Mouse (Mus musculus): ENCODE data around the gene Cd164l2. TPM values are rescaled to one million over a fixed set of nuclear protein-coding genes. Genes with fewer than 3 reads are reported as not detected.

Cd164l2 gene
- polyA plus RNA-seq, 1 experiment = 0.23 TPM

- Histone ChIP-seq H3K79me2 (ENCODE audit: control insufficient read depth, insufficient read depth) (peaks cover 64% of the 10 kb centered on the region), H3ac (ENCODE audit: control insufficient read depth, insufficient read length, low read depth) (no peak overlapping the region), H3K27me3 (ENCODE audit: control insufficient read depth, insufficient read depth, insufficient read length) (no peaks in the 10 kb centered on the region), H3K4me3 (ENCODE audit: insufficient read depth, poor library complexity, severe bottlenecking) (no peak overlapping the region), H3K36me3 (ENCODE audit: control insufficient read depth, insufficient read depth) (peaks cover 37% of the 10 kb centered on the region), H3K79me3 (ENCODE audit: low read depth) (peaks cover 46% of the 10 kb centered on the region)
- no peak for TF ChIP-seq USF1 (IDR thresholded peaks at IDR 0.05; ENCODE audit: low read depth)
- TF ChIP-seq CTCF (IDR thresholded peaks at IDR 0.05; ENCODE audit: control insufficient read depth, insufficient read depth, insufficient read length) = no peak
- TF ChIP-seq CEBPB (IDR thresholded peaks at IDR 0.05; ENCODE audit: low read depth) = no peak
- no peak for TF ChIP-seq FOSL1 (IDR thresholded peaks at IDR 0.05; ENCODE audit: insufficient read depth, low read length, poor library complexity, severe bottlenecking)
- TF ChIP-seq MYOG (IDR thresholded peaks at IDR 0.05; ENCODE audit: control insufficient read depth, extremely low read depth, insufficient read length) = no peak
Measured at GRCm38 (mm10) chr4:133176761-133177403, 35.0 kb upstream of the Cd164l2 start.

- no peak overlapping the region for H3ac ChIP-seq (ENCODE audit: control insufficient read depth, insufficient read length, low read depth)
- H3K4me3 ChIP-seq (ENCODE audit: insufficient read depth, poor library complexity, severe bottlenecking) = no peak overlapping the region
- H3K79me3 ChIP-seq (ENCODE audit: low read depth) = peaks cover 35% of the 10 kb centered on the region
- H3K79me2 ChIP-seq (ENCODE audit: control insufficient read depth, insufficient read depth) = peaks cover 59% of the 10 kb centered on the region
- TF ChIP-seq CEBPB (IDR thresholded peaks at IDR 0.05; ENCODE audit: low read depth) (no peak), MYOG (IDR thresholded peaks at IDR 0.05; ENCODE audit: control insufficient read depth, extremely low read depth, insufficient read length) (no peak), MAX (IDR thresholded peaks at IDR 0.05) (no peak), MYOD1 (IDR thresholded peaks at IDR 0.05; ENCODE audit: control insufficient read depth, insufficient read length, low read depth) (no peak), USF1 (IDR thresholded peaks at IDR 0.05; ENCODE audit: low read depth) (no peak), FOSL1 (IDR thresholded peaks at IDR 0.05; ENCODE audit: insufficient read depth, low read length, poor library complexity, severe bottlenecking) (no peak), CTCF (IDR thresholded peaks at IDR 0.05; ENCODE audit: control insufficient read depth, insufficient read depth, insufficient read length) (no peak)
- peaks cover 38% of the 10 kb centered on the region for H3K36me3 ChIP-seq (ENCODE audit: control insufficient read depth, insufficient read depth)
- no peaks in the 10 kb centered on the region for H3K27me3 ChIP-seq (ENCODE audit: control insufficient read depth, insufficient read depth, insufficient read length)
Measured at GRCm38 (mm10) chr4:133178305-133178704, 33.6 kb upstream of the Cd164l2 start.

- H3K79me2 ChIP-seq (ENCODE audit: control insufficient read depth, insufficient read depth) = peaks cover 59% of the 10 kb centered on the region
- H3ac ChIP-seq (ENCODE audit: control insufficient read depth, insufficient read length, low read depth) = no peak overlapping the region
- TF ChIP-seq MYOG (IDR thresholded peaks at IDR 0.05; ENCODE audit: control insufficient read depth, extremely low read depth, insufficient read length) (no peak), MYOD1 (IDR thresholded peaks at IDR 0.05; ENCODE audit: control insufficient read depth, insufficient read length, low read depth) (no peak), FOSL1 (IDR thresholded peaks at IDR 0.05; ENCODE audit: insufficient read depth, low read length, poor library complexity, severe bottlenecking) (no peak), USF1 (IDR thresholded peaks at IDR 0.05; ENCODE audit: low read depth) (no peak), CTCF (IDR thresholded peaks at IDR 0.05; ENCODE audit: control insufficient read depth, insufficient read depth, insufficient read length) (no peak), MAX (IDR thresholded peaks at IDR 0.05) (no peak), CEBPB (IDR thresholded peaks at IDR 0.05; ENCODE audit: low read depth) (no peak)
- H3K36me3 ChIP-seq (ENCODE audit: control insufficient read depth, insufficient read depth) = peaks cover 44% of the 10 kb centered on the region
- no peaks in the 10 kb centered on the region for H3K27me3 ChIP-seq (ENCODE audit: control insufficient read depth, insufficient read depth, insufficient read length)
- H3K4me3 ChIP-seq (ENCODE audit: insufficient read depth, poor library complexity, severe bottlenecking) = no peak overlapping the region
- H3K79me3 ChIP-seq (ENCODE audit: low read depth) = peaks cover 31% of the 10 kb centered on the region
Measured at GRCm38 (mm10) chr4:133179258-133179657, 32.7 kb upstream of the Cd164l2 start.

DNA sequence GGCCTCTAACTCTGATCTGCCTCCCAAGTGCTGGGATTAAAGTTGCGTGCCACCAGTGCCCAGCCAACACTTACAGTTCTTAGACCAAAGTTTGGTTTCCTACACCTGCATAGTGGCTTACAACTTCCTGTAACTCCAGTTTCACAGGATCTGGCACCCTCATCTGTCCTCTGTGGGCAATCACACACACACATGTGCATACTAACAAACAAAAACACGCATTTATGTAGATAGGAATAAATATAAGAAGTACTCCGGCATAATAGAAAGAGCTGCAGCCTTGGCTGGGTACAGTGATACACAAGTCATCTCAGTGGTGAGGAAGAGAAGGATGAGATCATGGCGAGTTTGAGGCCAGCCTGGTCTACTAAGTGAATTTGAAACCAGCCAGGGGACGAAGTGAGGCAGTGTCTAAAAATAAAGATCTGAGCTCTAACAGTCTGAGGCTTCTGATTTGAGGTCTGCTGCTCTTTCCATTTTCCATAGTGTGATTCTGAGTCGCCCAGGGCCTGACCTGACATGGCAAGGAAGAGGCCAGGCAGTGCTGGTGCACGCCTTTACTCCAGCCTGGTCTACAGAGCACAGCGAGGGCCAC is 29.4 kb upstream of the Cd164l2 start:
- TF ChIP-seq CTCF (IDR thresholded peaks at IDR 0.05; ENCODE audit: control insufficient read depth, insufficient read depth, insufficient read length) (no peak), MYOG (IDR thresholded peaks at IDR 0.05; ENCODE audit: control insufficient read depth, extremely low read depth, insufficient read length) (no peak), MAX (IDR thresholded peaks at IDR 0.05) (no peak), MYOD1 (IDR thresholded peaks at IDR 0.05; ENCODE audit: control insufficient read depth, insufficient read length, low read depth) (no peak)
- Histone ChIP-seq H3K79me2 (ENCODE audit: control insufficient read depth, insufficient read depth) (peaks cover 48% of the 10 kb centered on the region), H3K36me3 (ENCODE audit: control insufficient read depth, insufficient read depth) (peaks cover 44% of the 10 kb centered on the region), H3K27me3 (ENCODE audit: control insufficient read depth, insufficient read depth, insufficient read length) (no peaks in the 10 kb centered on the region), H3K4me3 (ENCODE audit: insufficient read depth, poor library complexity, severe bottlenecking) (no peak overlapping the region), H3ac (ENCODE audit: control insufficient read depth, insufficient read length, low read depth) (no peak overlapping the region), H3K79me3 (ENCODE audit: low read depth) (peaks cover 19% of the 10 kb centered on the region)

DNA sequence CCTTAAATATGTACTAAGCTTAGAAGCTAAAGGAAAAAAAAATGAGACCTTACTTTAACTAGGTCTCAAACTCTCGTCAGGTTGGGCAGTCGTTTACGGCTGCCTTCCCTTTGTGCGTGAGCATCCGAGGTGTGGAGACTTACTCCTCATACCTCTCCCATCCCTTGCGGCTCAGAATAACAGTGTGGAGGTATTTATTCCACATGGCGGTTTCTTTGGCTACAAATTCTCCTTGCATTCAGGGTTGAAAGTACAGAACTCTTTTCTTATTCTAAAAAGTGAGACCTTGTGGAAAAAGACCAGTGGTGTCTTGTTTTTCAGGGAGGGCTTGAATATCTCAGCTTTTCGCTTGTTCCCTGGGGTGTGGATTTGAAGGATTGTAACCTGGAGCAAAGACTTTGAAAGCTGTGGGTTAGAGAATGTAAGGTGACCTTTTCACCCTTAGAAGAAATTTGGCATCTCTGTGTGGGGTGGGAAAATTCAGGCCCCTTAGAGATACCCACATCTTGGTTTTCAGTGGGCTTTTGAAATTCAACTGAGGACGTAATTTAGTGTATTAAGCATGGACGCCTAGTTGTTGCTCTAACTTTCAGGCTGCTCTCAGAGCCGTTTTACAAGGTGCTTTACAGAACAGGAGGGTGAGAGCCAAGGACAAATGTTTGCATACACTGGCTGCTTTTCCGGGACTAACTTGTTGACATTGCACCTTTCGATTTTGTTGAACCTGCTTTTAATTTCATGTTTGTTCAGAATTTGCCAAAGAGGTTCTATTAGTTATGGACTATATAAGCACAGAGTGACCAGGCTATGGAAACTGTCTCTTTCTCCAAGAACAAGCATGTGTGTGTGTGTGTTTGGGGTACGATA is 27.7 kb upstream of the Cd164l2 start:
- peaks cover 15% of the 10 kb centered on the region for H3K79me3 ChIP-seq (ENCODE audit: low read depth)
- H3K36me3 ChIP-seq (ENCODE audit: control insufficient read depth, insufficient read depth) = peaks cover 49% of the 10 kb centered on the region
- H3K4me3 ChIP-seq (ENCODE audit: insufficient read depth, poor library complexity, severe bottlenecking) = no peak overlapping the region
- no peak for TF ChIP-seq CEBPB (IDR thresholded peaks at IDR 0.05; ENCODE audit: low read depth)
- no peak for TF ChIP-seq CTCF (IDR thresholded peaks at IDR 0.05; ENCODE audit: control insufficient read depth, insufficient read depth, insufficient read length)
- TF ChIP-seq FOSL1 (IDR thresholded peaks at IDR 0.05; ENCODE audit: insufficient read depth, low read length, poor library complexity, severe bottlenecking) = no peak
- TF ChIP-seq MAX (IDR thresholded peaks at IDR 0.05) = no peak
- TF ChIP-seq MYOD1 (IDR thresholded peaks at IDR 0.05; ENCODE audit: control insufficient read depth, insufficient read length, low read depth) = no peak
- TF ChIP-seq MYOG (IDR thresholded peaks at IDR 0.05; ENCODE audit: control insufficient read depth, extremely low read depth, insufficient read length) = no peak
- H3ac ChIP-seq (ENCODE audit: control insufficient read depth, insufficient read length, low read depth) = peak overlapping the region; percentile 4
- peaks cover 48% of the 10 kb centered on the region for H3K79me2 ChIP-seq (ENCODE audit: control insufficient read depth, insufficient read depth)
- H3K27me3 ChIP-seq (ENCODE audit: control insufficient read depth, insufficient read depth, insufficient read length) = no peaks in the 10 kb centered on the region
